In the genomic region with DNA sequence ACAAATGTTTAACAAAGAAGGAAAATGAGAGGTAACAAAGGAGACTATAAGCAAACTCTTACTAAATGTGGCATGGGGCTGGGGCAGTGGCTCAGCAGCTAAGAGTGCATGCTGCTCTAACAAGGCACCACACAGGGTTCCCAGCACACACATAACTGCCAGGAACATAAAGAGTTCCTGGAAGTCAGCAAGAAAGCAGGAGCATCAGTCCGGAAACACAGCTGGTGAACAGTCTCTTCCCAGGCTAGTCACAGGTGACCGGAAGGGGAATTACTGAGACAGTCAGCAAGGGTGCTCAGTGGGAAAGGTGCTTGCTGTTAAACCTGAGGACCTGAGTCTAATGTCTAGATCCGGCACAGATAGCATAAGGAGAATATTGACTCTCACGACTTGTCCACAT, we compare ENCODE assay signal across 21 mouse cellular contexts.
A peak's percentile ranks its signal among the peaks of the same experiment; 100 is the strongest.
DNase-seq lines count a peak whose midpoint lies in the region; ATAC-seq and TF ChIP-seq lines count a peak whose summit lies in the region.
"Had no signal": no experiment of that assay in that cellular context is flagged by ENCODE, and none has a peak within 500 bp of the region (broad histone marks: within the 10 kb centered on the region; RNA-seq: fewer than 3 reads in every experiment).

No protein-coding gene starts in this region.

- no peaks in the 10 kb centered on the region for H3K79me2 ChIP-seq in liver, adult 2 months (ENCODE audit: control insufficient read depth, insufficient read depth, low read length)

- H3K4me3 ChIP-seq in liver, adult 2 months (ENCODE audit: insufficient read depth, low read depth, low read length), result no peak overlapping the region
- H3K4me3 ChIP-seq in liver, embryonic 11.5 days (ENCODE audit: low read depth, low read length), result no peak overlapping the region
- no peak overlapping the region for H3K4me3 ChIP-seq in midbrain, embryonic 13.5 days (replicated peaks)
- H3K4me3 ChIP-seq in midbrain, postnatal 0 days (ENCODE audit: low read depth, low read length), result no peak overlapping the region
- no peak overlapping the region for H3K4me3 ChIP-seq in midbrain, embryonic 16.5 days (ENCODE audit: low read depth, low read length)
- H3K4me3 ChIP-seq in layer of hippocampus, adult 2 months, result no peak overlapping the region
- H3K4me3 ChIP-seq: embryonic facial prominence, embryonic 13.5 days; embryonic facial prominence, embryonic 15.5 days; erythroblast, embryonic 14.5 days; forebrain, embryonic 10.5 days; forebrain, embryonic 12.5 days had no signal

- 0 out of 2 replicates have a peak overlapping the region, but pooled peaks have one; percentile 10 for H3K27ac ChIP-seq in liver, adult 2 months (replicated peaks; ENCODE audit: insufficient read depth, low read depth, low read length)
- no peak overlapping the region for H3K27ac ChIP-seq in liver, embryonic 11.5 days (ENCODE audit: low read depth, low read length)
- 0 out of 2 replicates have a peak overlapping the region, but pooled peaks have one; percentile 36 for H3K27ac ChIP-seq in midbrain, embryonic 13.5 days
- no peak overlapping the region for H3K27ac ChIP-seq in midbrain, postnatal 0 days (ENCODE audit: low read depth, low read length)
- peak overlapping the region; percentile 33; the same call in 1 of the 2 replicates for H3K27ac ChIP-seq in midbrain, embryonic 16.5 days (ENCODE audit: low read length)
- H3K27ac ChIP-seq in layer of hippocampus, adult 2 months, result no peak overlapping the region
- H3K27ac ChIP-seq: embryonic facial prominence, embryonic 13.5 days; embryonic facial prominence, embryonic 15.5 days; forebrain, embryonic 10.5 days; forebrain, embryonic 12.5 days had no signal

- 83% methylated on average over 4 of the region's 4 CpGs for WGBS in liver, adult 2 months
- 87% methylated on average over 4 of the region's 4 CpGs for WGBS in liver, embryonic 11.5 days
- WGBS in midbrain, embryonic 13.5 days, result 84% methylated on average over 4 of the region's 4 CpGs
- WGBS in midbrain, postnatal 0 days, result 74% methylated on average over 4 of the region's 4 CpGs
- WGBS in midbrain, embryonic 16.5 days, result 76% methylated on average over 4 of the region's 4 CpGs

- no peak for ATAC-seq in liver, embryonic 11.5 days (replicated peaks; ENCODE audit: low FRiP score)
- no peak for ATAC-seq in midbrain, embryonic 13.5 days
- no peak for ATAC-seq in midbrain, postnatal 0 days (ENCODE audit: low FRiP score)
- no peak for ATAC-seq in midbrain, embryonic 16.5 days

- no peaks in the 10 kb centered on the region for H3K27me3 ChIP-seq in liver, adult 2 months (ENCODE audit: control insufficient read depth, insufficient read depth, low read length)
- H3K27me3 ChIP-seq in liver, embryonic 11.5 days (replicated peaks; ENCODE audit: control insufficient read depth, insufficient read depth, low read length), result no peaks in the 10 kb centered on the region
- H3K27me3 ChIP-seq in midbrain, embryonic 13.5 days, result no peaks in the 10 kb centered on the region
- no peaks in the 10 kb centered on the region for H3K27me3 ChIP-seq in midbrain, postnatal 0 days (ENCODE audit: insufficient read depth, low read length)
- no peaks in the 10 kb centered on the region for H3K27me3 ChIP-seq in midbrain, embryonic 16.5 days (ENCODE audit: control insufficient read depth, insufficient read depth, low read depth, low read length)
- H3K27me3 ChIP-seq: embryonic facial prominence, embryonic 13.5 days; embryonic facial prominence, embryonic 15.5 days; forebrain, embryonic 12.5 days had no signal

- no peak overlapping the region for H3K4me2 ChIP-seq in liver, embryonic 11.5 days
- H3K4me2 ChIP-seq in midbrain, embryonic 13.5 days (replicated peaks), result no peak overlapping the region
- no peak overlapping the region for H3K4me2 ChIP-seq in midbrain, postnatal 0 days (ENCODE audit: low read depth, low read length, poor library complexity, severe bottlenecking)
- no peak overlapping the region for H3K4me2 ChIP-seq in midbrain, embryonic 16.5 days (ENCODE audit: low read length)
- H3K4me2 ChIP-seq: embryonic facial prominence, embryonic 13.5 days; embryonic facial prominence, embryonic 15.5 days; forebrain, embryonic 12.5 days had no signal

- no peak overlapping the region for H3K9ac ChIP-seq in liver, adult 2 months (ENCODE audit: low read depth, low read length)
- no peak overlapping the region for H3K9ac ChIP-seq in liver, embryonic 11.5 days (ENCODE audit: low read depth, low read length)
- H3K9ac ChIP-seq in midbrain, embryonic 13.5 days (replicated peaks), result no peak overlapping the region
- no peak overlapping the region for H3K9ac ChIP-seq in midbrain, postnatal 0 days (replicated peaks; ENCODE audit: low read length, poor library complexity, severe bottlenecking)
- H3K9ac ChIP-seq in midbrain, embryonic 16.5 days (ENCODE audit: low read depth, low read length), result no peak overlapping the region
- H3K9ac ChIP-seq: embryonic facial prominence, embryonic 13.5 days; embryonic facial prominence, embryonic 15.5 days; forebrain, embryonic 12.5 days had no signal

- DNase-seq in liver, adult 2 months (ENCODE audit: extremely low read depth, low read depth, low spot score), result no peak
- DNase-seq in liver, embryonic 11.5 days (ENCODE audit: low spot score), result no peak
- DNase-seq in midbrain, postnatal 0 days (ENCODE audit: low spot score), result no peak
- peak; percentile 20 for DNase-seq in yolk sac, embryonic 10.5 days (ENCODE audit: low spot score)
- no peak for DNase-seq in layer of hippocampus, adult 2 months (ENCODE audit: low spot score in 2 of 2)
- DNase-seq: adrenal gland, adult 2 months; adrenal gland, postnatal 10 days; adrenal gland, postnatal 25 days; cerebellum, adult 11 months; cerebellum, adult 18-20 months; cerebellum, adult 8-10 months; cerebellum, adult 9-11 months; cerebellum, postnatal 14 days; cerebellum, postnatal 36 days had no signal

- TF ChIP-seq POLR2A in liver, adult 2 months (IDR thresholded peaks at IDR 0.05; ENCODE audit: extremely low read depth, insufficient read depth, low read length), result no peak

- H3K36me3 ChIP-seq in liver, adult 2 months (ENCODE audit: control insufficient read depth, insufficient read depth, low read length), result peaks cover 38% of the 10 kb centered on the region
- H3K36me3 ChIP-seq in liver, embryonic 11.5 days (ENCODE audit: control insufficient read depth, insufficient read depth, low read length), result no peaks in the 10 kb centered on the region
- H3K36me3 ChIP-seq in midbrain, embryonic 13.5 days, result no peaks in the 10 kb centered on the region
- H3K36me3 ChIP-seq in midbrain, postnatal 0 days (ENCODE audit: insufficient read depth, low read length), result peaks cover 11% of the 10 kb centered on the region; the same call in 1 of the 2 replicates
- 0 out of 2 replicates have a peak, but pooled peaks cover 4% of the 10 kb centered on the region for H3K36me3 ChIP-seq in midbrain, embryonic 16.5 days (ENCODE audit: control insufficient read depth, insufficient read depth, low read length)
- H3K36me3 ChIP-seq: embryonic facial prominence, embryonic 15.5 days had no signal

- no peak for TF ChIP-seq CTCF in liver, adult 2 months (IDR thresholded peaks at IDR 0.05; ENCODE audit: low read depth, low read length)
- TF ChIP-seq CTCF in midbrain, postnatal 0 days (IDR thresholded peaks at IDR 0.05), result no peak
- no peak for TF ChIP-seq CTCF in layer of hippocampus, adult 2 months (conservative IDR thresholded peaks at IDR 0.05)

- H3K9me3 ChIP-seq in liver, embryonic 11.5 days (ENCODE audit: control insufficient read depth, low read length), result no peaks in the 10 kb centered on the region
- no peaks in the 10 kb centered on the region for H3K9me3 ChIP-seq in midbrain, embryonic 13.5 days
- H3K9me3 ChIP-seq in midbrain, postnatal 0 days (ENCODE audit: low read length), result no peaks in the 10 kb centered on the region
- H3K9me3 ChIP-seq in midbrain, embryonic 16.5 days (replicated peaks; ENCODE audit: control insufficient read depth, low read length, poor library complexity, severe bottlenecking), result no peaks in the 10 kb centered on the region
- H3K9me3 ChIP-seq: embryonic facial prominence, embryonic 13.5 days; embryonic facial prominence, embryonic 15.5 days; forebrain, embryonic 10.5 days; forebrain, embryonic 12.5 days had no signal

- H3K4me1 ChIP-seq in liver, adult 2 months (ENCODE audit: control insufficient read depth, insufficient read depth, low read length), result peaks cover 24% of the 10 kb centered on the region
- H3K4me1 ChIP-seq in liver, embryonic 11.5 days (replicated peaks; ENCODE audit: control insufficient read depth, insufficient read depth, low read length), result no peaks in the 10 kb centered on the region
- peaks cover 8% of the 10 kb centered on the region for H3K4me1 ChIP-seq in midbrain, embryonic 13.5 days (replicated peaks)
- H3K4me1 ChIP-seq in midbrain, postnatal 0 days (ENCODE audit: insufficient read depth, low read length), result no peaks in the 10 kb centered on the region
- peaks cover 5% of the 10 kb centered on the region; the same call in 1 of the 2 replicates for H3K4me1 ChIP-seq in midbrain, embryonic 16.5 days (ENCODE audit: control insufficient read depth, insufficient read depth, low read length)
- H3K4me1 ChIP-seq: embryonic facial prominence, embryonic 13.5 days; embryonic facial prominence, embryonic 15.5 days had no signal

Comparison
In these comparisons a context has a peak if more than half of its experiments do, and no peak if none do; other contexts are left out.
1. H3K27ac ChIP-seq: peak in liver, adult 2 months (single experiment), midbrain, embryonic 13.5 days (single experiment) and midbrain, embryonic 16.5 days (single experiment); none in liver, embryonic 11.5 days (single experiment), midbrain, postnatal 0 days (single experiment) and layer of hippocampus, adult 2 months (single experiment).